Mouse (Mus musculus) midbrain, embryonic 16.5 days (tissue): ENCODE results near the gene Epc2. TPM values are rescaled to one million over a fixed set of nuclear protein-coding genes. Genes with fewer than 3 reads are reported as not detected.

Experiments
- ATAC-seq: fragments of 200-750 bp; cut with Nextera tagmentation; 2 replicates; pipeline ENCODE4 v1.8.0; 2017; ENCODE audit warnings: moderate TSS enrichment
- H3K27ac ChIP-seq: fragments of 300-500 bp; sonication (generic); 2 replicates; pipeline ENCODE4 v1.5.1; 2014; ENCODE audit warnings: mild to moderate bottlenecking, low read length, mixed read lengths
- H3K27me3 ChIP-seq: fragments of 300-500 bp; sonication (generic); 2 replicates; pipeline ENCODE4 v1.6.1; 2014; ENCODE audit warnings: low read depth, low read length, mixed read lengths; ENCODE audit not compliant: control insufficient read depth, insufficient read depth
- H3K36me3 ChIP-seq: fragments of 300-500 bp; sonication (generic); 2 replicates; pipeline ENCODE4 v1.6.1; 2014; ENCODE audit warnings: mild to moderate bottlenecking, low read length, moderate library complexity, mixed read lengths; ENCODE audit not compliant: control insufficient read depth, insufficient read depth
- H3K4me1 ChIP-seq: fragments of 300-500 bp; sonication (generic); 2 replicates; pipeline ENCODE4 v1.6.1; 2014; ENCODE audit warnings: mild to moderate bottlenecking, low read length, mixed read lengths; ENCODE audit not compliant: control insufficient read depth, insufficient read depth
- H3K4me2 ChIP-seq: fragments of 300-500 bp; sonication (generic); 2 replicates; pipeline ENCODE4 v1.6.1; 2014; ENCODE audit warnings: mild to moderate bottlenecking, low read length, mixed read lengths
- H3K4me3 ChIP-seq: fragments of 300-500 bp; sonication (generic); 2 replicates; pipeline ENCODE4 v1.5.1; 2014; ENCODE audit warnings: low read depth, mild to moderate bottlenecking, low read length, moderate library complexity, mixed read lengths
- H3K9ac ChIP-seq: fragments of 300-500 bp; sonication (generic); 2 replicates; pipeline ENCODE4 v1.6.1; 2014; ENCODE audit warnings: low read depth, low read length, mixed read lengths
- H3K9me3 ChIP-seq: fragments of 300-500 bp; sonication (generic); replicated peaks from 2 replicates; pipeline ENCODE4 v1.6.1; 2014; ENCODE audit warnings: mild to moderate bottlenecking, low read length, mixed read lengths; ENCODE audit not compliant: control insufficient read depth, poor library complexity, severe bottlenecking
- WGBS: fragments of 180-500 bp; shearing (Covaris S2); extraction: QIAGEN DNeasy Blood & Tissue Kit; methylation state at CpG from one replicate; pipeline ENCODE4 v1.1.7; 2014; 5-methylcytosine and 5-hydroxymethylcytosine counted together
- polyA plus RNA-seq: library from polyadenylated mRNA; unstranded; fragments of >200 nt; fragmentation: Nextera tagmentation; extraction: Ambion mirVana; gene quantifications from 2 replicates; pipeline ENCODE4 v1.2.1, GENCODE M21; 2015

The Epc2 gene
- polyA plus RNA-seq, 1 experiment from 2014 or later: 9.5 TPM

DNA sequence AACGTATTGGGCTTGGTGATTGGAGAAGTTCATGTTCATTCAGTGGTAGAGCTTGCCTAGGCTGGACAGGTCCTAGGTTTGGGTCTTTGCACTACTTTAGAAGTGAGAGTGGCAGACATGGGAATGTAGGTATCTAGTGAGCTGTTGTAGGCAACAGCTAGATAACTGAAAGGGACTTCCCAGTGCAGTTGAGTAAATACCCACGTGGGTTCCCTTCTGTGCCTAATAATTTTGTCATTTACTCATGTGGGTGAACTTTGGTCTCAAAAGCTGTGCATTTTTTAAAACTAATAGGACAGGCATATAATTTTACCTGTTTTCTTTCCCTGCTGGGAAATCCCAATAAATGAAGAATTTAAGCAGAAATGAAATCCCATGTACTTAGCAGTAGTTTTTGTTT is 88.5 kb downstream of the Epc2 start:
- H3K9me3 ChIP-seq: no peaks in the 10 kb centered on the region
- H3K4me3 ChIP-seq: no peak overlapping the region
- WGBS: 83% methylated on average over 2 of the region's 2 CpGs
- ATAC-seq: no peak
- no peaks in the 10 kb centered on the region; the same call in none of the 2 replicates for H3K36me3 ChIP-seq
- no peak overlapping the region for H3K4me2 ChIP-seq
- H3K9ac ChIP-seq: no peak overlapping the region
- H3K4me1 ChIP-seq: no peaks in the 10 kb centered on the region
- no peak overlapping the region for H3K27ac ChIP-seq
- no peaks in the 10 kb centered on the region for H3K27me3 ChIP-seq

DNA sequence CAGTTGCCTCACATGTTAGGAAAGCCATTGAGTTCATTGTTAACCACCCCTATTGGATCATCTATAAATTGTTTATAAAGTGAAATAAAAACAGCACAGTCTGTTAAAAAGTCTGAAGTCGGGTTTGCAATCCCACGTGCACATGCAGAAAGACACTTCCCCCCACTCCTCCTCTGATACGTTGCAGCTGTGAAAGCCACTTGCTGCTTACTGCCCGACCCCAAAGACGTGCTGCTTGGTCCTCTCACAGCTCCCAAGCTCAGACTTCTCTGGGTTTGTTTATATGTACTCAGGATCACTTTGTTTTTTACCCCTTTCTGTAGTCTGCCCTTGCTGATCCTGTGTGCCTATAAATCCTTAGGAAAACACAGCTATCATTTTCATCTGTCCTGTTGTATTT is 96.5 kb downstream of the Epc2 start:
- ATAC-seq: no peak
- no peak overlapping the region for H3K4me2 ChIP-seq
- H3K36me3 ChIP-seq: peaks cover 13% of the 10 kb centered on the region
- 84% methylated on average over 5 of the region's 5 CpGs for WGBS
- no peaks in the 10 kb centered on the region for H3K27me3 ChIP-seq
- no peak overlapping the region for H3K27ac ChIP-seq
- H3K9ac ChIP-seq: no peak overlapping the region
- no peak overlapping the region for H3K4me3 ChIP-seq
- no peaks in the 10 kb centered on the region for H3K9me3 ChIP-seq
- no peaks in the 10 kb centered on the region for H3K4me1 ChIP-seq

DNA sequence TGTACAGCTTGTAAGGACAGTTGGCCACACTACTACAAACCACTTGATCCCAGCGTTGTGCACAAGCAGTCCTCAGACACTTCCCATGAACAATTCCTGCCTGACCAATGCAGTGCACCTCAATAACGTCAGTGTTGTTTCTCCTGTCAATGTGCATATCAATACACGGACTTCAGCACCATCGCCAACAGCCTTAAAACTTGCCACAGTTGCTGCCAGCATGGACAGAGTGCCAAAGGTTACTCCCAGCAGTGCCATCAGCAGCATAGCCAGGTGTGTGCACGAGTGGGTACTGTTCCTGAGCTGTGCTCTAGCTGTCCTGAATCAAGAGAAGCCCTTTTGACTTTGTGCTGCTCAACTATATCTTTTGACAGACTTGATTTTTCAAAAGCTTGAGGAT is 97.2 kb downstream of the Epc2 start:
- no peak overlapping the region for H3K4me3 ChIP-seq
- H3K27ac ChIP-seq: no peak overlapping the region
- ATAC-seq: no peak
- peaks cover 13% of the 10 kb centered on the region for H3K36me3 ChIP-seq
- H3K4me2 ChIP-seq: no peak overlapping the region
- no peak overlapping the region for H3K9ac ChIP-seq
- 93% methylated on average over 5 of the region's 5 CpGs for WGBS
- H3K27me3 ChIP-seq: no peaks in the 10 kb centered on the region
- H3K9me3 ChIP-seq: no peaks in the 10 kb centered on the region
- no peaks in the 10 kb centered on the region for H3K4me1 ChIP-seq

DNA sequence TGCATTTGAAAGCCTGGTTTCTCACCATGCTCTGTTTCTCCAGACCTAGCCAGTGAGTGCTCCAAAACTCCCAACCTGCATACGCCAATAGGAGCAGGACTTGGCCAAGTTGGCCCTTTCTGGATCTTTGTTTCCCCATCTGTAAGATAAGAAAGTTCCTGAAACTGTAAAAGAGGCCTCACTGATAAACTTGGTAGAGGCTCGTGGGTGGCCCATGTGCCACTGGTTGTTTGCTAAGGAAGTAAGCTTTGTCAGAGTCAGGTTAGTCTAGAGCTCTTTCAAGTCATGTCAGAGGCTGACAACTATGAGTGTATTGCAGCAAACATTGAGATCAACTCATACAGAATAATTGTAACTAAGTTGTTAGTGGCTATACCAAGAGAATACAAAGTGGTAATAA is 101.8 kb downstream of the Epc2 start:
- peaks cover 3% of the 10 kb centered on the region for H3K36me3 ChIP-seq
- H3K4me3 ChIP-seq: no peak overlapping the region
- H3K27ac ChIP-seq: no peak overlapping the region
- H3K9ac ChIP-seq: no peak overlapping the region
- H3K4me1 ChIP-seq: no peaks in the 10 kb centered on the region
- H3K27me3 ChIP-seq: no peaks in the 10 kb centered on the region
- no peaks in the 10 kb centered on the region for H3K9me3 ChIP-seq
- 92% methylated on average over 2 of the region's 2 CpGs for WGBS
- ATAC-seq: no peak
- H3K4me2 ChIP-seq: no peak overlapping the region

DNA sequence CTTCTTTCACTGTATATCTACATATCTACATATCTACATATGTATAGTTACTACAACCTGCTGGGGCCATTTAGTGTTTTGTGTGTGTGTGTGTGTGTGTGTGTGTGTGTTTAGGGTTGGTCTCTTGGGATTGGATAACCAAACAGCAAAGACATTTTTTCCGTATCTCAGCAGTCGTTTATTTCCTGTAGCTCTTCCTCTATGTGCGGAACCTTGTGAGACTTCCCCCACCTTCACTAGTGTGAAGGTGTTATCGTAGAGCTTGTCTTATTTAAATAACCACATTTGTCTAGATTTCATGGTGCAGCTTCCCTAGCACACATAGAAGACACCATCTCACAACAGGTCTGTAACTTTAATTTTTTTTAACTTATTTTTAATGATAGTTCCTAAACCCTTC is 106.1 kb downstream of the Epc2 start:
- Histone ChIP-seq H3K4me2 (no peak overlapping the region), H3K27ac (no peak overlapping the region), H3K4me1 (no peaks in the 10 kb centered on the region), H3K36me3 (no peaks in the 10 kb centered on the region), H3K4me3 (no peak overlapping the region), H3K9ac (no peak overlapping the region), H3K27me3 (no peaks in the 10 kb centered on the region), H3K9me3 (no peaks in the 10 kb centered on the region)
- 93% methylated on average over 4 of the region's 4 CpGs for WGBS
- no peak for ATAC-seq

DNA sequence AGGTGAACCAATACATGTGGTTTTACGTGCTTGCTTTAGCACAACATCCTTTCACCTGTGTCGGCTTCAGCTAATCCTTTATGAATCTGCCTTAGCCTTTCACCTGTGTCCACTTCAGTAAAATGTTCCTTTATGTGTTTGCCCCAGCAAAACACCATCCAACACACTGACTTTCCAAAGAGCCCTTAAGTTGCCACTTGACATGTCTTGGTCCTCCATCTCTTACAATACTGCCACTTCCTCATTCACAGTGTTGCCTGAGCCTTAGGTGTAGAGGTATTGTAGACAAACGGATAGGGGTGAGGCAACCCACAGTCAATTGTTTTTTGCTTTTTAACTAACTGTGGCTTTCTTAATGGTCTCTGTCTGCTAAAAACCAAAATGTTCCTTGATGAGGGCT is 107.1 kb downstream of the Epc2 start:
- no peak overlapping the region for H3K4me2 ChIP-seq
- ATAC-seq: no peak
- no peak overlapping the region for H3K27ac ChIP-seq
- WGBS: 92% methylated on average over 3 of the region's 3 CpGs
- no peak overlapping the region for H3K4me3 ChIP-seq
- no peaks in the 10 kb centered on the region for H3K36me3 ChIP-seq
- H3K27me3 ChIP-seq: no peaks in the 10 kb centered on the region
- H3K9me3 ChIP-seq: no peaks in the 10 kb centered on the region
- no peak overlapping the region for H3K9ac ChIP-seq
- no peaks in the 10 kb centered on the region for H3K4me1 ChIP-seq

DNA sequence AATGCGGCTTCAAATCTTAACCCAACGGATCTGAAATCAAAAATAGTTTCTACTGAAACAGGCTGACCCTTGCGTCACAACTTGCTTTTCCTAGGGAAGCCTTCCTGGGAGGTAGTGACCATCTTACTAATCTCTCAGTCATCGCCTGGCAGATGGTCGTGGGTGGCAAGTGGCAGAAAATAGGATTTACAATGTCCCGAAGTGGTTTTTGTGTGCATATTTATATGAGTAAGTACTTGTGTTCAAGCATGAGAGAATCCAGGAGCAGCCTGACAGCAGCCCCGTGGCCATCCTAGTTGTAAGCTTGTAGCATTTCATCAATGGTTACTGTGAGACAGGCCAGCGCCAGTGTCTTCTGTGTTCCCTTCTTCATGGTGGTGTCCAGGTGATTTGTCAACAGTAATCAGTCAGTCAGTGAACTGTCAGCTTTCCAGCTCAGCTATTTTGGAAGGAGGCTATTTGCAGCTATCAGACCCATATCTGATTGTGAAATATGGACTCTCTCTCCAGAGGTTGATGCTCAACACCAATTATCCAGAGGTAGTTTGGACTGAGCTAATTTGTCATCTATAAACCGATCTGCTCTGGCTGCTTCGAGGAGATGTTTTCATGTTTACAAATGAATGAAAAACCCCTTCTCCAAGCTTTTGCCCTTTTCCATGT is 111.5 kb downstream of the Epc2 start:
- ATAC-seq: no peak

DNA sequence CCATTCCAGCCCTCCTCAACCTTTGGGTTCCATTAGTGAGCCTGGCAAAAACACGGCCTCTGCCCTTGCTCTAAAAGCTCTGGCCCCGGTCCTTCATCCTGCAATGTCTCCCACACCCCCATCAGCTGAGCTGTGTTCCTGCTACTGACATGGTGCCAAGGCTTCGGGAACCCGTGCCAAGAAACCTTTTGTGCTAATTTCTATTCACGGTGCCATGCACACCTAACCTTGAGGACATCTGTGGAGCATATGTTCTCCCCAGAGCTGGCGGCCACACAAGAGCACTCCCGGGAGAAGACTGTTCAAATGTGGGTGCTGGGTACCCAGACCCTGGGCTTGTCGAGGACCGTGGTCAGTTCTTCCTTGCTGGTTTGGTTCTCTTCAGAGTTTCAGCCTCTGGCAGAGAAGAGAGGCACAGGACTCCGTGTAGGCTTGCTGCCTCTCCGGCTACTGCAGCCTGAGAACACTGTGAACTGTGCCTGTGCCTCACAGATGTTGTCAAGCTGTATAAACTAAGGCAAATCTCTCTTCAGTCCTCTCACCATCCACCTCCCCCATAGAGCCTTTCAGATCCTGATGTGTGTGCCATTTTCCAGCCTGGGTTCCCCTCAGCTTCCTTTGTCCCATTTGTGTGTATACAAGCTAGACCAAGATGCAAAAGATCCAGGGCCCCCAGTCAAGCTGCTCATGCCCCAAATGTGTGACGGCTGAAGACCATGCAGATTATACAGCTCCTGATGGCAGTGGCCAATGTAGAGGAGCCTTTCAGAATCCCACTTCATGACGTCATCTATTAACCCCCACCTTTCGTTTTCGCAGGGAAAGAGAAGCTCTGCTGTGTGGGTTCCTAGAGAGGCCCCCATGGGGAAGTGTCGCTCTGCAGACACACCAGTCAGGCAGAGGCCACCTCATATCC is 118.8 kb downstream of the Epc2 start:
- H3K4me3 ChIP-seq: no peak overlapping the region
- WGBS: 63% methylated on average over 16 of the region's 16 CpGs
- ATAC-seq: 0 out of 2 replicates have a peak, but pooled peaks have one; percentile 16
- H3K27ac ChIP-seq: no peak overlapping the region
- H3K9me3 ChIP-seq: no peaks in the 10 kb centered on the region
- H3K27me3 ChIP-seq: no peaks in the 10 kb centered on the region
- H3K9ac ChIP-seq: no peak overlapping the region
- peaks cover 8% of the 10 kb centered on the region for H3K4me1 ChIP-seq
- no peaks in the 10 kb centered on the region for H3K36me3 ChIP-seq
- no peak overlapping the region; the same call in 1 of the 2 replicates for H3K4me2 ChIP-seq

More for the DNA sequence above, 111.5 kb downstream of the Epc2 start:
- no peaks in the 10 kb centered on the region for H3K27me3 ChIP-seq
- H3K9ac ChIP-seq: no peak overlapping the region
- H3K36me3 ChIP-seq: no peaks in the 10 kb centered on the region
- H3K4me3 ChIP-seq: no peak overlapping the region
- no peaks in the 10 kb centered on the region for H3K4me1 ChIP-seq
- WGBS: 64% methylated on average over 10 of the region's 10 CpGs
- H3K9me3 ChIP-seq: no peaks in the 10 kb centered on the region
- no peak overlapping the region for H3K27ac ChIP-seq
- H3K4me2 ChIP-seq: no peak overlapping the region

DNA sequence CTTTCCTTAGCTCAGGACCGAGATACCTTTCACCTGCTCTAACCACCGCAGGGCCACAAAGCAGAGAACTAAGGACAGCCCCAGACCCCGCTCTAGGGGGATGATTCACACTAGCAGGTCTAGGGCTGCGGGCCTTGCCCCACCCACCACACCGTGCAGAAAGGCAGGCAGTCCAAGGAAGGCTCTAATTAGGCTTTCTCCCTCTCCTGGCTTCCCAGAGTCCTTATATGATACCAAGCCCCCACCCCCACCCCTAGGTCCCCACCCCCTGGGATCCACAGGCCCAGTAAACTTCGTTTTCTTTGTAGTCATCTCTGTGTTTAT is 119.5 kb downstream of the Epc2 start:
- no peak overlapping the region for H3K27ac ChIP-seq
- no peaks in the 10 kb centered on the region for H3K27me3 ChIP-seq
- H3K4me2 ChIP-seq: no peak overlapping the region
- H3K9me3 ChIP-seq: no peaks in the 10 kb centered on the region
- H3K36me3 ChIP-seq: no peaks in the 10 kb centered on the region
- 0 out of 2 replicates have a peak, but pooled peaks have one; percentile 36 for ATAC-seq
- H3K4me1 ChIP-seq: peaks cover 8% of the 10 kb centered on the region
- H3K4me3 ChIP-seq: no peak overlapping the region
- whole genome bisulfite sequencing: 69% methylated on average over 6 of the region's 6 CpGs
- H3K9ac ChIP-seq: no peak overlapping the region
